Mouse (Mus musculus): ENCODE data around the gene Fxyd5. TPM values are rescaled to one million over a fixed set of nuclear protein-coding genes. Genes with fewer than 3 reads are reported as not detected.

Gene Fxyd5
- 17.2 and 18.4 TPM in 2 replicates for polyA plus RNA-seq (2014; fragmentation: Nextera tagmentation; extraction: Ambion mirVana)

DNA sequence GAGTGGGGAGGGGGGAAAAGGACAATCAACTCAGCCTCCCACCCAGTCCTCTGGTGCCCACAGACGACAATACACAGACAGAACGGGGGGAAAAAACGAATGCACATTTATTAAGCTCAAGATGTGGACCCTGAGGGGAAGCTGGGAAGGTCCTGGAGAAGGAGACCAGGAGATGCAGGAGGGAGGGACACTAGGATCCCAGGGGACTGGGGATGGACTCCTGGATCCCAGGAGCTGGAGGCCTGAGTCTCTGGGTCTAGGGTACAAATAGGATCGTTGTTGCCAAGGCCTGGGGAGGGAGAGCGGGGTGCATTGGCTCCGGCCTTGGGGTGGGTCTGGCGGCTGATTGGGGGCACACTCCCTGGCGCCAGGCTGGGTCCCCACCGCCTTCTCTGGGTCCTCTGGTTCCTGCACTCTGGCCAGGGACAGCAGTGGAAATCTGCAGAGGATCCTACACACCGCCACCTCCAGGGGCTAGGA, at the start of gene Fxyd5:
Fxyd5 (minus strand) TSS at position 51 of the 480 bp plus-strand sequence.
- Histone ChIP-seq H3K9me3 (replicated peaks; ENCODE audit: control insufficient read depth, low read length) (no peaks in the 10 kb centered on the region), H3K4me2 (ENCODE audit: low read length) (peak within 1 kb of the TSS; percentile 33; the same call in 1 of the 2 replicates), H3K9ac (ENCODE audit: low read length) (no peak within 1 kb of the TSS; the same call in 1 of the 2 replicates), H3K27me3 (replicated peaks; ENCODE audit: control insufficient read depth, insufficient read depth, low read length) (peaks cover 13% of the 10 kb centered on the region; the same call in 1 of the 2 replicates), H3K4me1 (ENCODE audit: control insufficient read depth, insufficient read depth, low read length) (no peaks in the 10 kb centered on the region), H3K4me3 (ENCODE audit: low read depth, low read length) (no peak within 1 kb of the TSS; the same call in 1 of the 2 replicates), H3K27ac (ENCODE audit: low read depth, low read length) (no peak within 1 kb of the TSS), H3K36me3 (ENCODE audit: control insufficient read depth, insufficient read depth, low read length) (no peaks in the 10 kb centered on the region)
- DNase-seq (ENCODE audit: low spot score) (no peak), ATAC-seq (no peak)
- WGBS: 34% methylated on average over 10 of the region's 10 CpGs

DNA sequence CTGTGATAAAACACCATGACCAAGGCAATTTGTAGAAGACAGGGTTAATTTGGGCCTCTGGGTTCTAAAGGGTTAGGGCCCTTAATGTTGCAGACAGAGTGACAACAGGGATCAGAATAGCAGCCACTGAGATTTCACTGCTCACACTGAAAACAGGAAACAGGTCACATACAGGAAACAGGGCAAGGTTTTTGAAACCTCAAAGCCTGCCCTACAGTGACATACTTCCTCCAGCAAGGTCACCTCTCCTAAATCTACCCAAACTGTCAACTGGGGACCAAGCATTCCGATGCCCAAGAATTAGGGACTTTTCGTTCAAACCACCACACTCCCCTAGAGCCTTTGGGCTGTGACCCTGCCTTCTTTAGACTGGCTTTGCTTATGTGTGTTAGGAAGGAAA, 47.4 kb upstream of the Fxyd5 start:
- Histone ChIP-seq H3K27ac (ENCODE audit: low read depth, low read length) (no peak overlapping the region), H3K9me3 (replicated peaks; ENCODE audit: control insufficient read depth, low read length) (no peaks in the 10 kb centered on the region), H3K9ac (ENCODE audit: low read length) (no peak overlapping the region), H3K36me3 (ENCODE audit: control insufficient read depth, insufficient read depth, low read length) (no peaks in the 10 kb centered on the region), H3K4me3 (ENCODE audit: low read depth, low read length) (no peak overlapping the region), H3K27me3 (replicated peaks; ENCODE audit: control insufficient read depth, insufficient read depth, low read length) (no peaks in the 10 kb centered on the region), H3K4me1 (ENCODE audit: control insufficient read depth, insufficient read depth, low read length) (no peaks in the 10 kb centered on the region), H3K4me2 (ENCODE audit: low read length) (no peak overlapping the region)
- DNase-seq (ENCODE audit: low spot score) (no peak), ATAC-seq (no peak)
- WGBS: 93% methylated on average over 2 of the region's 2 CpGs

GRCm38 (mm10) chr7:31088206-31088605, 45.9 kb upstream of the Fxyd5 start:
- WGBS: 69% methylated on average over 3 of the region's 3 CpGs
- Histone ChIP-seq H3K9me3 (replicated peaks; ENCODE audit: control insufficient read depth, low read length) (no peaks in the 10 kb centered on the region), H3K36me3 (ENCODE audit: control insufficient read depth, insufficient read depth, low read length) (no peaks in the 10 kb centered on the region), H3K4me2 (ENCODE audit: low read length) (no peak overlapping the region), H3K9ac (ENCODE audit: low read length) (no peak overlapping the region), H3K27me3 (replicated peaks; ENCODE audit: control insufficient read depth, insufficient read depth, low read length) (no peaks in the 10 kb centered on the region), H3K4me3 (ENCODE audit: low read depth, low read length) (no peak overlapping the region), H3K27ac (ENCODE audit: low read depth, low read length) (no peak overlapping the region), H3K4me1 (ENCODE audit: control insufficient read depth, insufficient read depth, low read length) (no peaks in the 10 kb centered on the region)
- ATAC-seq: no peak
- no peak for DNase-seq (ENCODE audit: low spot score)

DNA sequence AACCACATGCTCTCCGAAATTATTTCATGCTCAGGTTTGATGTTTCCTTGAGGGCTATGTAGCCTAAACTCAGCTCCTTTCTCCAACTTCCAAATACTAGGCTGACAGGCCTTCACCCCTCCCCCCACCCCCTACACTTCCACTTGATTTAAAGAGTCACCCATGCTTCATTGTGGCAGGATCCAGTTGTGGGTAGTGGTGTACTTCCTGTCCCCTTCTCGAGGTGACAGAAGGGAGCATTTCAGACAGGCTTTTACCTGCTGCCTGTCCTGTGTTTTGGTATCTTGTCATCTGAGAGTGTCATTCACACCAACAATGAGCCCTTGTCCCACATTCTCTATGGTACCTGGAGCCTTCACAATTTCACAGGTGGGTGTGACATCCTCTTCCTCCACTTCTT, 45.0 kb upstream of the Fxyd5 start:
- no peak for ATAC-seq
- DNase-seq (ENCODE audit: low spot score): no peak

DNA sequence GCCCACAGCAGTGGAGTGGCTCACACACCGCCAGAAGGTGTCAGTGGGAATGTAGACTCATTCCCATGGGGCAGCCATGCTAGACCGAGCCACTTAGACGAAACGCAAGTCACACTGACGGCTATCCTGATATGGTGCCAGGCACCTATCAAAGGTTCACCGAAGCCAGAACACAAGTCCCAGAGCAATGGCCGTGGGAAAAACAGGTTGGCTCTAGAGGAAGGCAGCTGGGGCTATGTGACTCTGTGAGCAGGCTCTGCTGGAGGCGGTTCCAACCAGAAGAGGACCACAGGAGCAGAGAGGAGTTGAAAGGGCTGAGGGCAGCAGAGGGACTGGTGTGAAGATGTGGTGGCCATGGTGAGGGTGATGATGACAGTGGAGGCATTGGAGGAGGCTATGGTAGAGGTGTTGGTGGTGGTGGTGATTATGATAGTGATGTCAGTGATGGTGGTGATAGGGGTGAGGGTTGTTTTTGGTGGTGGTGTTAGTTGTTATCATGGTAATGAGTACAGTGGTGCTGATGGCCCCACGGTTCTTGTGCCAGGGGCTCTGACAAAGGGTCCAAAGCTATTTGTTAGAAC, 44.0 kb upstream of the Fxyd5 start:
- no peaks in the 10 kb centered on the region for H3K4me1 ChIP-seq (ENCODE audit: control insufficient read depth, insufficient read depth, low read length)
- H3K9me3 ChIP-seq (replicated peaks; ENCODE audit: control insufficient read depth, low read length): no peaks in the 10 kb centered on the region
- H3K27me3 ChIP-seq (replicated peaks; ENCODE audit: control insufficient read depth, insufficient read depth, low read length): no peaks in the 10 kb centered on the region
- no peaks in the 10 kb centered on the region for H3K36me3 ChIP-seq (ENCODE audit: control insufficient read depth, insufficient read depth, low read length)
- DNase-seq (ENCODE audit: low spot score): no peak
- H3K4me2 ChIP-seq (ENCODE audit: low read length): no peak overlapping the region
- H3K27ac ChIP-seq (ENCODE audit: low read depth, low read length): no peak overlapping the region
- no peak for ATAC-seq
- no peak overlapping the region for H3K4me3 ChIP-seq (ENCODE audit: low read depth, low read length)
- H3K9ac ChIP-seq (ENCODE audit: low read length): no peak overlapping the region
- WGBS: 91% methylated on average over 9 of the region's 9 CpGs

More for the DNA sequence above, 45.0 kb upstream of the Fxyd5 start:
- no peak overlapping the region for H3K4me2 ChIP-seq (ENCODE audit: low read length)
- no peak overlapping the region for H3K9ac ChIP-seq (ENCODE audit: low read length)
- no peaks in the 10 kb centered on the region for H3K36me3 ChIP-seq (ENCODE audit: control insufficient read depth, insufficient read depth, low read length)
- no peaks in the 10 kb centered on the region for H3K4me1 ChIP-seq (ENCODE audit: control insufficient read depth, insufficient read depth, low read length)
- H3K27ac ChIP-seq (ENCODE audit: low read depth, low read length): no peak overlapping the region
- 77% methylated on average over 2 of the region's 2 CpGs for WGBS
- H3K9me3 ChIP-seq (replicated peaks; ENCODE audit: control insufficient read depth, low read length): no peaks in the 10 kb centered on the region
- H3K27me3 ChIP-seq (replicated peaks; ENCODE audit: control insufficient read depth, insufficient read depth, low read length): no peaks in the 10 kb centered on the region
- H3K4me3 ChIP-seq (ENCODE audit: low read depth, low read length): no peak overlapping the region

DNA sequence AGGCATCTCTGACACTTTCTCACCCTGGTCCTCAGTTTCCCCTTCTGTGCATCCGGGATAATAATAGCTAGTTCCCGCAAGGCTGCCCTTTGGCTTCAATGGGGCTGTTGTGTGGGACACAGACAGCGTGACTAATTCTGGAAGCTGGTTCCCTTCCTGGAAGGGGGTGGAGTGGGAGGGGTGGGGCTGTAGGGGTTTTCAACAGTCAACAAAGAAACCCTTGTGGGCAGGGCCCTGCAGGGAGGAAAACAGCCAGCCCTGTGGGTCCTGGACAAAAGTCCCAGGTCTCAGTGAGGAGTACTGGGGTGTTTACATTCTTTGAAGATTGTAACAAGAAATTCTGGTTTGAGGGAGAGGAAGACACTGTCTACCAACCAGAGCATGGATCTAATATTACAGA, 42.9 kb upstream of the Fxyd5 start:
- H3K4me2 ChIP-seq (ENCODE audit: low read length): no peak overlapping the region
- no peak overlapping the region for H3K4me3 ChIP-seq (ENCODE audit: low read depth, low read length)
- 10% methylated on average over 3 of the region's 3 CpGs for WGBS
- no peaks in the 10 kb centered on the region for H3K36me3 ChIP-seq (ENCODE audit: control insufficient read depth, insufficient read depth, low read length)
- no peak overlapping the region for H3K9ac ChIP-seq (ENCODE audit: low read length)
- ATAC-seq: no peak
- peak; percentile 21 for DNase-seq (ENCODE audit: low spot score)
- H3K4me1 ChIP-seq (ENCODE audit: control insufficient read depth, insufficient read depth, low read length): no peaks in the 10 kb centered on the region
- no peaks in the 10 kb centered on the region for H3K27me3 ChIP-seq (replicated peaks; ENCODE audit: control insufficient read depth, insufficient read depth, low read length)
- H3K27ac ChIP-seq (ENCODE audit: low read depth, low read length): no peak overlapping the region
- H3K9me3 ChIP-seq (replicated peaks; ENCODE audit: control insufficient read depth, low read length): no peaks in the 10 kb centered on the region

- Histone ChIP-seq H3K4me3 (ENCODE audit: low read depth, low read length) (no peak overlapping the region), H3K9ac (ENCODE audit: low read length) (no peak overlapping the region), H3K4me1 (ENCODE audit: control insufficient read depth, insufficient read depth, low read length) (no peaks in the 10 kb centered on the region), H3K27ac (ENCODE audit: low read depth, low read length) (no peak overlapping the region), H3K27me3 (replicated peaks; ENCODE audit: control insufficient read depth, insufficient read depth, low read length) (no peaks in the 10 kb centered on the region), H3K4me2 (ENCODE audit: low read length) (no peak overlapping the region), H3K9me3 (replicated peaks; ENCODE audit: control insufficient read depth, low read length) (no peaks in the 10 kb centered on the region), H3K36me3 (ENCODE audit: control insufficient read depth, insufficient read depth, low read length) (no peaks in the 10 kb centered on the region)
- DNase-seq (ENCODE audit: low spot score) (peak; percentile 10), ATAC-seq (no peak)
- 58% methylated on average over 9 of the region's 9 CpGs for WGBS
These were observed 41.9 kb upstream of the Fxyd5 start for GRCm38 (mm10) chr7:31084140-31084539.

DNA sequence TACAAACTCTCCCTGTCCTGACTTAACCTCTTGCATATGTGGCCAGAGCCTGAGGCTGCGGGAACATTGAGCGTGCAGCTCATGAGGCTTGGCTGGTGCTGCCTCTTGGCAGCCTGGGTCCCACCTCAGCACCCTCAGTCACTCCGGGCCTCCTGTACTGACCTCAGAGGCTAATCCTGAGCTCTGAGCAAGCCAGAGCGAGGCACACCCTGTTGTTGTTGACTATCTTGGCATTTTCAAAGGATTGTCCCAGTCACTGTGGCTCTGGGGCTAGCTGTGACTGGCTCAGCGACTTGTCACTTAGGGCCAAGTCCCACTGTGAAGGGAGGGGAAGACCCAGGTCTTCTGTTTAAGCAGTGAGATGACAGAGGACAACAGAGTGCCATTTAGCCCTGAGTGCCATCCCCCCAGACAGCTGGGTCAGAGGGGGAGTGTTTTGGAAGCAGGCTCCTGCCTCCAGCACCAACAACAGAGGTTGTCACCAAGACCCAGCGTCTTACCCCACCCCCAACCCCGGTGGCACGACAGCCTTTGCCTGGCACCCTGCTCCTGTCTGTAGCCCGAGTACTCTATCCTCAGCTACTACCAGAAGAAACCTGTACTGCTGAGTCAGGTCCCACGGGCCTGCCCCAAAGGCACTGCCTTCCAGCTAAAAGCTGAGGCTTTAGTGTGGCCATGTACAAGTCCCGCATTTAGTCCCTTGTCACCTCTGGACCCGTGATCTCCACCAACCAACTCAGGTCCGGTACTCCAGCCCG, 40.7 kb upstream of the Fxyd5 start:
- H3K27me3 ChIP-seq (replicated peaks; ENCODE audit: control insufficient read depth, insufficient read depth, low read length): no peaks in the 10 kb centered on the region
- H3K4me3 ChIP-seq (ENCODE audit: low read depth, low read length): no peak overlapping the region
- no peaks in the 10 kb centered on the region for H3K9me3 ChIP-seq (replicated peaks; ENCODE audit: control insufficient read depth, low read length)
- no peak overlapping the region for H3K27ac ChIP-seq (ENCODE audit: low read depth, low read length)
- no peak for DNase-seq (ENCODE audit: low spot score)
- no peak for ATAC-seq
- no peak overlapping the region for H3K4me2 ChIP-seq (ENCODE audit: low read length)
- 74% methylated on average over 14 of the region's 14 CpGs for WGBS
- 0 out of 2 replicates have a peak overlapping the region, but pooled peaks have one; percentile 21 for H3K9ac ChIP-seq (ENCODE audit: low read length)
- no peaks in the 10 kb centered on the region for H3K4me1 ChIP-seq (ENCODE audit: control insufficient read depth, insufficient read depth, low read length)
- no peaks in the 10 kb centered on the region for H3K36me3 ChIP-seq (ENCODE audit: control insufficient read depth, insufficient read depth, low read length)

GRCm38 (mm10) chr7:31082106-31082505, 39.8 kb upstream of the Fxyd5 start:
- Histone ChIP-seq H3K36me3 (ENCODE audit: control insufficient read depth, insufficient read depth, low read length) (no peaks in the 10 kb centered on the region), H3K27ac (ENCODE audit: low read depth, low read length) (no peak overlapping the region), H3K9ac (ENCODE audit: low read length) (no peak overlapping the region), H3K4me3 (ENCODE audit: low read depth, low read length) (no peak overlapping the region), H3K27me3 (replicated peaks; ENCODE audit: control insufficient read depth, insufficient read depth, low read length) (no peaks in the 10 kb centered on the region), H3K9me3 (replicated peaks; ENCODE audit: control insufficient read depth, low read length) (no peaks in the 10 kb centered on the region), H3K4me2 (ENCODE audit: low read length) (no peak overlapping the region), H3K4me1 (ENCODE audit: control insufficient read depth, insufficient read depth, low read length) (no peaks in the 10 kb centered on the region)
- ATAC-seq (no peak), DNase-seq (ENCODE audit: low spot score) (no peak)
